11 mouse cellular contexts compared by ENCODE assay signal in genomic region chr4:142196626-142197025, GRCm38 (mm10). TPM values are rescaled to one million over a fixed set of nuclear protein-coding genes. Genes with fewer than 3 reads are reported as not detected.
A peak's percentile ranks its signal among the peaks of the same experiment; 100 is the strongest.
DNase-seq lines count a peak whose midpoint lies in the region; ATAC-seq and TF ChIP-seq lines count a peak whose summit lies in the region.
"Had no signal": no experiment of that assay in that cellular context is flagged by ENCODE, and none has a peak within 500 bp of the region (broad histone marks: within the 10 kb centered on the region; RNA-seq: fewer than 3 reads in every experiment).

No protein-coding gene starts in this region.

- DNase-seq in kidney, adult 18-20 months: peak; percentile 83
- peak; percentile 51 for DNase-seq in R1 (ENCODE audit: low read depth, low spot score)
- peak; percentile 80 to 93 for DNase-seq in kidney, postnatal 25 days
- DNase-seq in embryo, embryonic 10 days (ENCODE audit: low spot score): no peak
- no peak for DNase-seq in heart, postnatal 36 days
- DNase-seq: right cerebral cortex, postnatal 4 days; thymus, postnatal 36 days had no signal

- peaks cover 30% of the 10 kb centered on the region for H3K4me1 ChIP-seq in kidney, embryonic 15.5 days
- H3K4me1 ChIP-seq in E14TG2a.4 (replicated peaks; ENCODE audit: low read depth, low read length): peaks cover 46% of the 10 kb centered on the region

- H3K27ac ChIP-seq in kidney, embryonic 15.5 days: no peak overlapping the region
- H3K27ac ChIP-seq: lung, embryonic 15.5 days had no signal

- H3K27me3 ChIP-seq in kidney, embryonic 15.5 days: no peaks in the 10 kb centered on the region
- no peaks in the 10 kb centered on the region for H3K27me3 ChIP-seq in E14TG2a.4 (ENCODE audit: insufficient read depth, low read length)
- H3K27me3 ChIP-seq: lung, embryonic 15.5 days had no signal

- H3K9ac ChIP-seq in kidney, embryonic 15.5 days: no peak overlapping the region
- H3K9ac ChIP-seq: lung, embryonic 15.5 days had no signal

- H3K4me3 ChIP-seq in kidney, embryonic 15.5 days (replicated peaks): no peak overlapping the region
- H3K4me3 ChIP-seq in E14TG2a.4 (replicated peaks; ENCODE audit: low read length): no peak overlapping the region
- H3K4me3 ChIP-seq: lung, embryonic 15.5 days had no signal

- 44% methylated on average over 6 of the region's 6 CpGs for WGBS in kidney, embryonic 15.5 days

- ATAC-seq in kidney, embryonic 15.5 days (replicated peaks; ENCODE audit: low FRiP score): no peak

- H3K4me2 ChIP-seq in kidney, embryonic 15.5 days: no peak overlapping the region
- H3K4me2 ChIP-seq: lung, embryonic 15.5 days had no signal

- intact Hi-C loops in heart, postnatal 36 days (cut with DNase I): no loop called here

- H3K36me3 ChIP-seq in kidney, embryonic 15.5 days: 0 out of 2 replicates have a peak, but pooled peaks cover 3% of the 10 kb centered on the region
- H3K36me3 ChIP-seq in E14TG2a.4 (ENCODE audit: insufficient read depth, low read length): peaks cover 52% of the 10 kb centered on the region
- H3K36me3 ChIP-seq: G1E; lung, embryonic 15.5 days had no signal

- peak; percentile 55 for TF ChIP-seq CTCF in E14TG2a.4 (conservative IDR thresholded peaks at IDR 0.05; ENCODE audit: low read length)

- H3K9me3 ChIP-seq in kidney, embryonic 15.5 days (replicated peaks): no peaks in the 10 kb centered on the region
- H3K9me3 ChIP-seq in E14TG2a.4 (ENCODE audit: low read length): no peaks in the 10 kb centered on the region
- H3K9me3 ChIP-seq: lung, embryonic 15.5 days had no signal

RNA-seq across cellular contexts. Expression of gene Kazn, which starts 42.6 kb away (rescaled TPM):
- polyA plus RNA-seq in kidney, embryonic 15.5 days (2015; fragmentation: Nextera tagmentation; extraction: Ambion mirVana): 15.9 and 16.4 TPM in 2 replicates
- 1 to 10 TPM; 3.4 to 3.6 TPM for total RNA-seq in heart, postnatal 36 days (2021)
- polyA plus RNA-seq: G1E had no signal

Comparison
In these comparisons a context has a peak if more than half of its experiments do, and no peak if none do; other contexts are left out.
1. DNase-seq: peak in kidney, adult 18-20 months (single experiment), R1 (single experiment) and kidney, postnatal 25 days (2 of 2); none in embryo, embryonic 10 days (single experiment) and heart, postnatal 36 days (0 of 2).